Mouse (Mus musculus) retina, embryonic 14.5 days (tissue): ENCODE results near the gene Rfx8.

Experiments
- DNase-seq: peaks from one replicate; pipeline ENCODE4 v3.0.0-alpha.2; 2015; ENCODE audit warnings: low spot score

The Rfx8 gene

GRCm38 (mm10) chr1:39734881-39735280, 14.1 kb upstream of the Rfx8 start:
- DNase-seq, result no peak

DNA sequence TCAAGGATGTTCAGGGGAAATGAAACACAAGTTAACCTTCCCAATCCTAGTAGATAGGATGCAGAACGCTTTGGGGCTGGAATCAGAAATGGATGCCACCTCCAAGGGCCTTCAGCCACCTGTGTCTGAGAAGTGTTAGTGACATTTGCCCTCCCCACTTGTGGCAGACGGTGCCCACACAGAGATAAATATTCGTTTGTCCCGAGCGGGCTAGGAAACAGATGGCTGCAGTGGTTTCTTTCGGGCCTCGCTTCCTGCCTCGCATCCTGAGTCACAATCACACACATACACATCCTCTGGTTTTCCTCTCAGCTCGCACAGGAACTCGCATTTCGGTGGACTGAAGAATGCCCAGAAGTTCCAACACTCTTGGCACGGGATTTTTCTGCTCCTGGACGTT, 13.5 kb upstream of the Rfx8 start:
- DNase-seq, result no peak

- no peak for DNase-seq
Measured at GRCm38 (mm10) chr1:39733876-39734275, 13.1 kb upstream of the Rfx8 start.

GRCm38 (mm10) chr1:39732081-39732480, 11.3 kb upstream of the Rfx8 start:
- DNase-seq, result peak; percentile 11

- no peak for DNase-seq
Measured at GRCm38 (mm10) chr1:39731543-39731942, 10.7 kb upstream of the Rfx8 start.

- DNase-seq, result peak; percentile 64
Measured at GRCm38 (mm10) chr1:39730868-39731267, 10.1 kb upstream of the Rfx8 start.

DNA sequence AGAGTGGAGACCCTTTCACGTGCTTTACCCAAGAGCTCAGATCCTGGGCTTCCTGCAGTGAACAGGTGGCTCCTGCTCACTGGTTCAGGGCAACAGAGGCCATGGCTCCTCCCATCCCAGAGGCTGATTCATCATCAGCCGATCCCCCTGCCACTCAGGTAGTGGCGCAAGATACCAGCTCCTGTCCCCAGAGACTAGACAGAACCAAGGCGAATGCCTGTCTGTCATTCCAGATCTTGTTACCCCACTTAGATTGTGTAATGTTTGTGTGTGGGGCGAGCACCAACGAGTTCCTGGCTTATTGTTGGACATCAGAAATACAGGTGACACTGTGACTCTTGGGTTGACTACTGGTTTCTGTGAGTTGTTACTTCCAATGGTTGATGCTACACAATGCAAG, 9.1 kb upstream of the Rfx8 start:
- no peak for DNase-seq

- DNase-seq, result no peak
Measured at GRCm38 (mm10) chr1:39721351-39721726, 542 bp upstream of the Rfx8 start.

DNA sequence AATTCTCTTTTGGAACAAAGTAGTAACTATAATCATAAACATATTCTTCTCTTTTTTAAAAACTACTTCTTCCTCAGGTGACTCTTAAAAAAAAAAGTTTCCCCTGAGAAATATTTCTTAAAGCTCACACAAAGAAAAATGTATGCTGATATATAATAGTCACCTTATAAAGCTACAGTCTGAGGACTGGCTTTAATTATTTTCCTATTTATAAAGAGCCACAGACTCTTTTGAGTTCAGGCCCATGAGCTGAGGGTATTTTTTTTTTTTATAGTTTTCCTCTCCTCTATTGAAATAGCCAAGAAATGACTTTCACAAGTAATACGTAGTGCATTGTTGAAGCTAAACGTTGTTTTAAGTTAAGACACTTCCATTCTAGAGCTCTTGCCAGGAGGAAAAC, 611 bp downstream of the Rfx8 start:
- DNase-seq, result no peak

DNA sequence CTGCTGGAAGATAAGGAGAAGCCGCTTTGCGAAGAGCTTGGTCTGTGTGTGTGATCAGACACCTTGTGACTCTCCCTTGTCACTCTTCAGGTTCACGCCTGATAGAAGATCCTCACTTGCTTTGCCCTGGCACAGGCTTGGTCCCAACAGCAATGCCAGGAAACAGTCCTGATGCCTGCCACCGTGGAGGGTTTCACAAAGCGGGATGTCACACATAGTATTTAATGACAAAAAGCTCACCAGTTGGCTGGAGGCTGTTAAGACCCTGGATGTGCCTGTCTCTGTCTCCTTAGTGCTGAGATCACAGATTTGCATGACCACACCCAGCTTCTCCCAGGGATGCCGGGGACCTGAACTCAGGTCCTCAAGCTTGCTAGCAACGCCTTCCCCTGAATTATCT, 5.2 kb downstream of the Rfx8 start:
- DNase-seq, result peak; percentile 11

DNA sequence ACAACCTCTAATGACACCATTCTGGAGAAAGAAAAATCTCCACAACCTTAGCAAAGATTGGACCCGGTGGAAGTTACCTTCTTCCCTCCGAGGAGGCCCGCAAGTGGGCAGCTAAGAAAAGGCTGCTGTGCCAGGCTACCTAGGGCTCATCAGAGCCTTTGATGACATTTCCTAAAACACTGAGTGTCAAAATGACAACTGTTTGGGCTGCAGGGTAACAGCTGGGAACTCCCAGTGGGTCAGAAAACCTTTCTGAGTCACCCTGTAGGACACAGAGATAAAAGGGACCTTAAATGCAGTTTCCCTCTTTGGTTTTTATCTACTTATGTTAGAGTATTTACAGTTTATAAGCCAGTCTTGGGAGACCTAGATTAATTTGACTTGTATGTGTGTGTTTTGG, 6.1 kb downstream of the Rfx8 start:
- no peak for DNase-seq

- DNase-seq, result no peak
Measured at GRCm38 (mm10) chr1:39713842-39714658, 6.7 kb downstream of the Rfx8 start.

GRCm38 (mm10) chr1:39713300-39713699, 7.5 kb downstream of the Rfx8 start:
- no peak for DNase-seq

DNA sequence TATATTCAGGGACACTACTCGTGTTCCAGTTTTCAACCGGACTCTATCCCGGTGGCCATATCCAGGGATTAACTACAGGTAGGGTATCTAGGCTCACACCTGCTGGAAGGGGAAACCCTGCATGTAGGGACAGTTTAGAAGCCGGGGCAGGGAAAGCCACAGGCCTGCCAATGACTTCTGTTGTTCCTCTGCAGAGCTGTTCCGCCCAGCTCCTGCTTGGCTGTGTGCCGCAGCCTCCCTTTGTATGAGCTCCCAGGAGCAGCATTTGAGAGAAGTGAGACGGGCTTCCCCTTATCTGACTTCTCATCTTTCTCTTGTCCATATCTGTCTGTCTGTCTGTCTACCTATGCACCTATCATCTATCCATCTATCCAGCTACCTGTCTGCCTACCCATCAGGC, 8.5 kb downstream of the Rfx8 start:
- no peak for DNase-seq

GRCm38 (mm10) chr1:39710604-39711003, 10.2 kb downstream of the Rfx8 start:
- no peak for DNase-seq

DNA sequence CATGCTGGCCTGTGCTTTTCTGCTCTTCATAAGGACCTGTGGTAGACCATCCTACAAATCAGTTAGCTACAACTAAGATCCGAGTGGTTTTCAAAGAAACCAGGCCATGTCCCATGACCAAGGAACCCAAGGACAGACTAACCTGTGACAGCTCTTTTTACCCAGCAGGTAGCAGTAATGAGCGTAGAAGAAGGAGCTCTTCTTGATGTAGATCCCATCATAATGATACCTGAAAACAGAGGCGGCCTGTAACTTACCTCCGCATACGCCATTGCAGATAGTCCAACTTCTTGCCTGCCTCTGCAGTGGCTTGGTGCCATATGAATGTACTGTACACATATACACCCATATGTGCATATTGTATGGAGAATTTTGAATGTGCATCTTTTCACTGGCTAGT, 10.8 kb downstream of the Rfx8 start:
- no peak for DNase-seq

- DNase-seq, result no peak
Measured at GRCm38 (mm10) chr1:39708778-39709177, 12.0 kb downstream of the Rfx8 start.

GRCm38 (mm10) chr1:39702216-39703046, 18.4 kb downstream of the Rfx8 start:
- DNase-seq, result no peak

- peak; percentile 44 for DNase-seq
Measured at GRCm38 (mm10) chr1:39701274-39701602, 19.6 kb downstream of the Rfx8 start.

- DNase-seq, result no peak
Measured at GRCm38 (mm10) chr1:39700599-39701273, 20.1 kb downstream of the Rfx8 start.

DNA sequence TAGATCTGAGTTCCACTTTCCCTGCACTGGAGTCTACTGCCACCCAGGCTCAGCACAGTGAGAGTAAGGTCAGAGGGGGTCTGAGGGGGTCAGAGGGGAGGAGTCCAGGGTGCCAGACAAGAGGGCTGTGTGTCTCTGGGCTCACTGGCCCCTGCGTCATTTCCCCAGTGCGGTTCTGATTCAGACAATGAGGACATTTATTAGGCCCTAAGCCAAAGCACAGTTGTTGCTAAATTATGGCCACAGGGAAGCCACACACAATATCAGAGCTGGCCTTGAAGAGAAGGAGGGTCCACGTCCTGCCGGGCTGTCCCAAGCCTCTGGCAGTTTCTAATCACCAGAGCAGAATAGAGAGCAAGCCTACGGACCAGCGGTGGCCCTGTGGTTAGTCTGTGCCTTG, 22.3 kb downstream of the Rfx8 start:
- DNase-seq, result no peak

GRCm38 (mm10) chr1:39695198-39695597, 25.6 kb downstream of the Rfx8 start:
- no peak for DNase-seq

GRCm38 (mm10) chr1:39694756-39695155, 26.0 kb downstream of the Rfx8 start:
- no peak for DNase-seq
